Mouse (Mus musculus) heart, adult 18-20 months (tissue): ENCODE measurements around the gene Rsad2. TPM values are rescaled to one million over a fixed set of nuclear protein-coding genes. Genes with fewer than 3 reads are reported as not detected.
"Not testable (repeated sequence)": the region's sequence is repeated elsewhere in the genome, so short reads cannot be mapped to it uniquely, and the experiment has no call there.

ENCODE experiments used
- DNase-seq, 2 experiments: peaks; one replicate each; pipeline ENCODE4 v3.0.0; 2021 to 2022; ENCODE audit warnings: mixed read lengths in 1 of 2
- total RNA-seq, 2 experiments: library from RNA; stranded (reverse); gene quantifications; 2 replicates each; pipeline ENCODE4 v1.2.3; 2021

Rsad2 gene
- total RNA-seq, 2 experiments from 2014 or later, result 5.8 to 7.8 TPM

DNA sequence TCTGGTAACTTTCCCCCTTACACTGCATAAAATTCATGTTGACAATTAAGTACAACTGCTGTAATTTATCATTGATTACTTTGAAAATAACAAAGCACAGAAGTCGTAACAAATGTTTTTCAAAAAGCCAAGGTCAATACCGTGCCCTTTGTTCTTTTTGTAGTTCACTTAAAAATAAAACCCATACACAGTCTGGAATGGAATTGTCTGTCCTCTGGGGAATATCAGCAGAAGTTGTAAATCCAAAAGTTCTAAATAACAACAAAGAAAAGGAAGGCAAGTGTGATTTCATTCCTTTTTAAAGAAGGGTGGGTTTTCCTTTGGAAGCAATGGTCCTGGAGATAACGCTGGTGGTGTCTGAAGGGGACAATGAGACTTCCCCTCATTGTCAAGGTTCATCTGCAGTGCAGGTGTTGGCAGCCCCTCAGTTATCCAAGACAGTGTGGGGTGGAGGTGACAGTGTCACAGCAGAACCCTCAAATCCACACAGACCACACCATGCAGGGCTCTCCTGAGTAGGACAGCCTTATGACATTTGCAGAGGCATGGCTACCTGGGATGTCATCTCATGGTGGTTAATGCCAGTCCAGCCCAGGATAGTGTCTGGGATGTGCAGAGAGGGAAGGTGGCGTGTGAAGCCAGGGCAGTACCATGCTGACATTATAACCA lies 9.7 kb downstream of the Rsad2 start:
- DNase-seq, result no peak

DNA sequence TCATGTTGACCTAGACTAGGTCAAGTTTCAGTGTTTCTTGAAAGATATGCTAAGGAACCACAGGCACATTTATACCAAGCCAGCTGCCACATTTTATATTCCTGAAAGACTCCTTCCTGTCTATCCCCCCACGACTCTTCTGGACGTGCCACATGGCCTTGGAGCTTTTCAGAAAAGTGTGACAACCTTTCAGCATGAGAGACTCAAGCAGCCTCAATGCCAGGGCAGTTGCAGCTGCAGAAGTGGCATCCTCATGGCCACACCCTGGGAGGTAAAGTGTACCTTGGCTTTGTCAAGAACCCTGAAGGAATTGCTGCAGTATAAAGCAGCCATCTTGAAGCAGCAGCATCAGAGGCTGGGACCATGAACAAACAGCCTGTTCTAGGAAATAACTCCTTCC lies 11.7 kb downstream of the Rsad2 start:
- no peak for DNase-seq

DNA sequence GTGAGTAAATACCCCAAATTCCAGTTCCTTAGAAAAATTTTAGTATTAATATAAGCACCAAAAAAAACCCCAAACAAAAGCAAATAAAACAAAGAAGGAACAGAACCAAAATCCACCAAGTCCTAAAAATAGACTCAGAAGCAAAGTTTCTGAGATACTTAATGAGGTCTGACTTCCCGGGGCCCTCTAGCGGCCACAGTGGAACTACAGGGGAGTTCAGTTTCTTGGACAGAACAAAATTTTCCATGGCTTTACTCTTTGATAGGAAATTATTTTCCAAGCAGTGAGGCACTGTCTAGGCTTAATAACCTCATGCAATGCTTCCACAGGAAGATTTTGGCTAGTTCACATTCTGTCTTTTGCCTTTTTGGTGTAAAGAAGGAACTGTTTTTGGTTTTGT lies 12.2 kb downstream of the Rsad2 start:
- DNase-seq, result peak; percentile 81 to 96

DNA sequence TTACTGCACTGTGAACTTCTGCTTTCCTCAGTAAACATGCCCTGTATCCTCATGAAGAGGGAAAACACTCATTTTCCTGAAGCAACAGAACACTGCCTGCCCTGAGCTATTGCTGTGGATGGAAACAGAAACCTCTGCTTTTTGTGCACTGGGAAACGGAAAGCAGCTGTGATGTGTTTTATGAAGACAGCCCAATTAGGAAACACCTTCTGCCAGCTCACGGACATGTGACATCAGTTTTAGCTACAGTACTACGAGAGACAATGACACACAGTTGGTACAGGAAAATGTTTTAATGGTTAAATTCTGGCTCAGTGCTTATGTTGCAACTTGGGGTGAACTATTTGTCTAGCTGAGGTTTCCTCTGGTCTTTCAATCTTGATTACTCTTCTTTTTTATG lies 16.9 kb downstream of the Rsad2 start:
- DNase-seq, result peak in 1 of 2 experiments; percentile 53

DNA sequence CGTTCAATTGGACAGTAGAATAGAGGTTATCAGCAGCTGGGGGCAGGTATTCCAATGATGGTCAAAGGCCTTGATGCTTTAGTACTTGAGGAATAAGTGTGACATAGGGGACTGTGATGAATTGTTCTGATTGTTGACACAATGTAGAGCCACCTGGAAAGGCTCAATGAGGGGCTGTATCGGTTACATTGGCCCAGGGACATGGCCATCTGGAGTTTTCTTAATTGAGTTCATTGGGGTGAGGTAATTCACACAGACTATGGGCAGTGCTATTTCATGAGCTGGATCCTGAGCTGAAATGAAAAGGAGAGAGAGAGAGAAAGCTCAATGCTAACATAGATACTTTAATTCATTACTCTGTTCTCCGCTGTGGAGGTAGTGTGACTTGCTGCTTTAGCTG lies 18.3 kb downstream of the Rsad2 start:
- no peak for DNase-seq

DNA sequence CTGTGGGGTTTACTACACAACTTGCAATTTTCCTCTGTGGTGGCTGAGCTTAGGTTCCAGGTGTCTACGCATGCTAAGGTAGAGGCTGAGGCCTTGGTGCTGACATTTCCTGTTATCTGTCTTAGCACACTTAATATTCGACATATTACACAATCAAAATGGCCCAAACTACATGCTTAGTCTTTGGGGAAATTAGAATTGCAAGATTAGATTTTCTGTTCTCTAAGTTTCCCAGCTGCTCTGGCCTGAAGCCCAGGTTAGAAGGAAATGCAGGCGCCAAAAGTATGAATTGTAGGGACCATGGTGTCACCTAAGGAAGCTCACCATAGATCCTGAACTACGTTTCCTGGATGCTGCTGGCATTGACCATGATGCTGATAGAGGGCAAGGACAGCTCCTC lies 19.9 kb downstream of the Rsad2 start:
- DNase-seq, result peak; percentile 69 to 80

DNA sequence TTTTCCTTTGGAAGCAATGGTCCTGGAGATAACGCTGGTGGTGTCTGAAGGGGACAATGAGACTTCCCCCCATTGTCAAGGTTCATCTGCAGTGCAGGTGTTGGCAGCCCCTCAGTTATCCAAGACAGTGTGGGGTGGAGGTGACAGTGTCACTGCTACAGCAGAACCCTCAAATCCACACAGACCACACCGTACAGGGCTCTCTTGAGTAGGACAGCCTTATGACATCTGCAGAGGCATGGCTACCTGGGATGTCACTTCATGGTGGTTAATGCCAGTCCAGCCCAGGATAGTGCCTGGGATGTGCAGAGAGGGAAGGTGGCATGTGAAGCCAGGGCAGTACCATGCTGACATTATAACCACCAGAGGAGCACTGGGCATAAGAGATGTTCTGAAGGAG lies 27.5 kb downstream of the Rsad2 start:
- DNase-seq, result not testable (repeated sequence)

DNA sequence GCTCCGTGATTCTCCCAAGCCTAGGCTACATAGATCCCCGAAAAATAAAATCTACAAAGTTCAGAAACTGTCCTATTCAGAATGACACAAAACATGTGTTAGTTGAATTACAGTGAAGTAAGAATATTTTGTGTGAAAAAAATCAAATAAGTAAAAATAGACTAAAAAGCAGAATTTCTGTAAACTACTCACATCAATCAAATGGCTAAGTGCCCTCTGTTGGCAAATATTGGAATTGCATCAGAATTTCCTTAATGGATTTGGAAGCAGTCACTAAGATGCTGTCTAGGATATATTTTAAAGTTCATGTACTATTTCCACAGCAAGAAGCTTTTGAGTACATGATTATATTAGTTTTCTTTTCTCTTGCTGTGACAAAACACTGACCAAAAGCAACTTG lies 31.4 kb downstream of the Rsad2 start:
- DNase-seq, result peak in 1 of 2 experiments; percentile 74

DNA sequence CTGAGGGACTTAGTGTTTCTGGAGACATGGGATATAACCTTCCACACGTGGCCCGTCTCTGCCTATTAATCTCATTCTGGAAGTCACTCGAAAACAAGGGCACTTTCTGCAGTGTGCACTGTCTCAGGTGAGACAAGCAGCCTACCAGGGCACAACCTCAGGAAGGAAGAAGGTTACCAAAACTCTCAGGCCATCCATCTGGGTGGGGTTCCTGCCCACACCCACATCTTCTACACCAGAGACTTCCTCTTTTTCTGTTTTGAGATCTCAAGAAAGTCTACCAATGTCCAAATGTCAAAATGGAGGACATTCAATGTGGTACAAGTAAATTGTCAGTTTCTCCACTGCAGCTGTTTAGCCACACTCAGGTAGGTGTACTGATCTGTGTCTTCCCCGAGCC lies 37.9 kb downstream of the Rsad2 start:
- no peak for DNase-seq

DNA sequence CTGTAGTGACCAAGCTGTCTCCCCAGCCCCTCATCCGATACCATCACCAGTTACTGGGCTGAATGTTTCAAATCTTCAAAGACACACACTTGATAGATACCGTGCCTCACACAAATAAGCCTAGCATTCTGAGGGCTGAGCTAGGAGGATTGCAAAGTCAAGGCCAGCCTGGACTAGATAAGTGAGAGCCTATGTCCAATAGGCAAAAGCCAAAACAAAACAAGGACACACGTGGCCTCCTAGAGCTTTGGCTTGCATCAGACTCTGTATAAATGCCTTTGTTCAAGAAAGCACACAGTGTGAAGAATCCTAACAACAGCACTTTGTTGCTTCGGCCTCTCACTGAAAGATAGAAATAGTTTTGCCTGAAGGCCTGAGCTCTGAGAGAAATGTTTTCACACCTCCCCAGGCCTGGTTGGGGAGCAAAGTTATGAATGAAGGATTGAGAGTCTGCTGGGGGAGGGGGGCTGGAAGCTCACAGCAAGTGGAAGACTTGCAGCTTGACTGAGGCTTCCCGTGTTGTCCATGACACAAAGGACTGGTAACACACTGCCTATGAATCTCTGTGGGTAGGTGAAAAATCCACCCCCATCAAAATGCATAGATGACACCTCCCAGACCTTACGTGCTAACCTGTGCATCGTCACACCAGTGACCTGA lies 39.5 kb downstream of the Rsad2 start:
- no peak for DNase-seq

DNA sequence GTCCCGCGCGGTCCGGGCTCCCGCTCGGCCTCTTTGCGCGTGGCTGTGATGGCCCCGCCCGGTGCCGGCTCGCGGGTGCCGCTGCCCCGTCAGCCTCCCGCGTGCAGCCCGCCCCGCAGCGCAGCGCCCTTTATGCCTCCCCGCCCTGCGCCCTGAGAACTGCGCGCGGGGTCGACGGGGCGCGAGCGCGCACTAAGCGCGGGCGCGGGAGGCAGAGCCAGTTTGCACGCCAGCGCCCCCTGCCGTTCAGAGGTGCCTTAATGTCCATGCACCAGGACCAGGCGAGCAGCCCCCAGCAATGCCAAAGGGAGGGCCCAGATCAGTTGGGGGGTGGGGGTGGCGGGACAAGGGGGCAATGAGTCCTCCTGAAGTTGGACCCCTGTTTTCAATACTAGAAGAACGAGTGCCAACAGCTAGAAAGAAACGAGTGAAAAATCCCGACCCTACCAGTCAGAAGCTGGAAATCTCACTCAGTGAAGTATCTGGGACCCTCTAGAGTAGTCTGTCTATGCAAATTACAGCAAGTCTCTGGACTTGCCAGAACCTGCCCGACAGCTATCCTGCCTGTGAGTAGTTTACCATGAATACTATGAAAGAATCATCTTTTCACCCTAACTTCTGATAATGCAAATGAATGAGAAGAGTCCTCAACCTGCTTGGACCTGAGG lies 41.0 kb downstream of the Rsad2 start, which contains the start of gene Rnf144a:
Gene Rnf144a (minus strand): TSS at position 151 of the 668 bp plus-strand sequence.
- DNase-seq, result peak; percentile 91 to 97

DNA sequence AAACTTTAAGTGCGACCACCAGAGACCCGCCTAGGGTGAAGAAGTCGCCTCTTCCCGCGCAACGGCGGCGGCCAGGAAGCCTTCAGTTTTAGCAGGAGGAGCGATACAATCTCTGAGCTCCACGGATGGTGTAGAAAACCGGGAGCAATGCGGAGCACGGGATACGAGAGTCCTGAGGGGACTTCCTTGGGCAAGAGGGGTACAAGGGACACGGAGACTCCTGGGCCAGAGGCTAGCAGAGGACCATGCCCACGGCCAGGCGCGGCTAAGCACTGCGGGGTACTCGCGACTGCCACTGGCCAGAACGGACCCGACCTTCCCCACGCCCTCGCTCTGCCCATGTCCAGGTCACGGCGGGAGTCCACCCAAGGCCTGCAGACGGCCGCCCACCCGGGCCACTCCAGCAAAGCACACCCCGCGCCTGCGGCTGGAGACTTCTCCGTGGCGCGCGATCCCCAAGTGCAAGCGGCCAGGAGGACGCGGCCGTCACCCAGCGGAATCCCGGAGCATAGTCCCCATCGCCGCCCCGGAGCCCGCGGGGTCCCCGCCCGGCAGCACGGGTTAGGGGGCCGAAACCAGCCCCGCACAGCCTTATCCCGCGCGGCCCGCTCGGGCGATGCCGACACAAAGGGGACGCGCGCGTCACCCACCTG lies 41.7 kb downstream of the Rsad2 start:
- DNase-seq, result peak; percentile 38 to 64

DNA sequence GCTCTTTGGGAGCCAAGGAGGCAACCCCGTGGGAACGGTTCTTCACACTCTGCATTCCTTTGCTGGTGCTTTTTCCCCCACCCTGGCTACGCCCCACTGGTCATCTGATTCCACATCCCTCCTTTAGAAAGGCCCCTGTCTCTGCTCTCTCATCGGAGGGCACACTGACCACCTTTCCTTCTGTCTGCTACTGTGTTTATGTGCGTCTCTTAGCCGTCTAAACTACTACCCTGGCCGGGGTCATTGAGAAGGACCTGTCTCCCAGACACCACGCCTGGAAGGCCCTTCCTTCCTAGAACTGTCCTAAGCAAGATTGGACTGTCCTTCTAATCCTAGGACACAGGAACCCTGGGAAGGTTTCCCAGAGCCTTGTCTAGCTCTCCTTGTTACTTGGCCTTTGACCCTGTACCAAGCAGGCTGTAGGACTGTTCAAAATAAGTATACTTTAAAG lies 42.3 kb downstream of the Rsad2 start:
- DNase-seq, result peak; percentile 55 to 65

DNA sequence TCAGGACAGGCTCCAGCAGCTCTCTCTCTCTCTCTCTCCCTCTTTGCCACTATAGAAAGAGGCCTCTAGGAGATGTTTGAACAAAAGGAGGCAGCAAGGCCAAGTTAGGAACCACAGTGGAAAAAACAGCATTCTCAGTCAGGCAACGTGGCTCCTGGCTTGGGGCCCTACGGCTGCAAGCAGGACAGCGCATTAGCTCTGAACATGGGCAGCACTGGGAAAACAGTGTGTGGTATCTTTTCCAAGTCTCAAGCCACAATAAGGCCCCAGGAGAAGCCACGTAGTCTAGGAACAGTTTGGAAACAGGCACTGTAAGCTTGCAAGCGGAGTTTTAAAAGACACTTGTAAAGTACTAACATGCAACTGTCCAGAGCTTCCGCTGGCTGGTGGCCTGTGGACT lies 43.5 kb downstream of the Rsad2 start:
- DNase-seq, result peak; percentile 55 to 62

DNA sequence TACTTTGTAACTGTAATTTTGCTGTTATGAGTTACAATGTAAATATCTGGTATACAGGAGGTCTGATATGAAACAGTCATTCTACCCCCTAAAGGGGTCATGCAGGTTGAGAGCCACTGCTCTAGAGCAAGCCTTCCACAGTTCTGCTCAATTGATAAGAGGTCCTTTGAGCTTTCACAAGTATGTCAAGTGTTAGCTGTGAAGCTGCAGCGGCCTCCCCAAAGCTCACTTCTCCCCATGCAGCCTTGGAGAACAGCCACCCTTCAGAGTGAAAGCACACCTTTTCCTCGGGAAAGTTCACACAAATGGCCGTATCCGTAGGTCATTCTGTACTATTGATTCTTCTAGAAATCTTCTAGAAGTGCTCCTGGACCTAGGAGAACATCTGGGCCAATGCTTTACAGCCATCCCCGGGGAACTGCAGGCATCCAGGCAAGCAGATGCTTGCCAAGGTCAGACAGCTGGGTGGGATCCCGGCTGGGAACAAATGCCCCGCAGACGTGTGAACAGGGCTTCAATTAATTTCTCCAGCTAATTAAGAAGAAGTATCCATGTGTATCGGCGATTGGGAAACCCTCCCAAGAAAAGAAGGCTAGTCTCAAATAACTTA lies 44.3 kb downstream of the Rsad2 start:
- peak; percentile 28 to 52 for DNase-seq

DNA sequence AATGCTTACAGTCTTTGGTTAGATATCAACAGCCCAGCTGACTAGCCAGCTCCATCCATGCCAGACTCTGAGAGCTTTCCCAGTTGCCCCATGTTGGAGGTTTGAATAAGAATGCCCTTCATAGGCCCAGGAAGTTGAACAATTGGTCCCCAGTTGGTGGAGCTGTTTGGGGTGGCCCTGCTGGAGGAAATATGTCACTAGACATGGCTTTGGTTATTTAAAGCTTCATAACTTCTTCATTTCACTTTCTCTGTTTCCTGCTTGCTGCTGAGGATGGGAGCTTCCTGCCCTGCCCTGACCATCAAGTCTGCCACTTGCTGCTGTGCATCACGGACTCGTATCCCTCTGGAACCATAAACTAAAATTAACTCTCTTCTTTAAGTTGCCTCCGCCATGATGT lies 45.8 kb downstream of the Rsad2 start:
- no peak for DNase-seq

DNA sequence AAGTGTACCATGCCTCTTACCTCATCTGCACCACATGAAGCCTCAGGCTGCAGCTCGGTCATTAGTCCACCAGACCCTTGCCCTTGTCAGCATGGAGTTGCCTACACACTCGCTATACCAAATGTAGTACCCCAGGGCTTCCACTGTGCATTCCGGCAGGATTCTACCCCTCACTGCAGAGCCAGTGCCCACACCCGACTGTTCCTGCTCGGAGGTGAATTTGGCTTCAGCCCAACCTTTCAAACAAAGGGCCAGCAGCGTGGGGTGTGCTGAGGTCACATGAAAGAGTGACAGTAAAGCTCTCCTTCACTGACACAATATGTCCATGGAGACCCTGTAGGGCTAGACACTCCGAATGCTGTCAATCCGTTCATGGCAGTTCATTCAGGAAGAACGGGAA lies 47.5 kb downstream of the Rsad2 start:
- no peak for DNase-seq

DNA sequence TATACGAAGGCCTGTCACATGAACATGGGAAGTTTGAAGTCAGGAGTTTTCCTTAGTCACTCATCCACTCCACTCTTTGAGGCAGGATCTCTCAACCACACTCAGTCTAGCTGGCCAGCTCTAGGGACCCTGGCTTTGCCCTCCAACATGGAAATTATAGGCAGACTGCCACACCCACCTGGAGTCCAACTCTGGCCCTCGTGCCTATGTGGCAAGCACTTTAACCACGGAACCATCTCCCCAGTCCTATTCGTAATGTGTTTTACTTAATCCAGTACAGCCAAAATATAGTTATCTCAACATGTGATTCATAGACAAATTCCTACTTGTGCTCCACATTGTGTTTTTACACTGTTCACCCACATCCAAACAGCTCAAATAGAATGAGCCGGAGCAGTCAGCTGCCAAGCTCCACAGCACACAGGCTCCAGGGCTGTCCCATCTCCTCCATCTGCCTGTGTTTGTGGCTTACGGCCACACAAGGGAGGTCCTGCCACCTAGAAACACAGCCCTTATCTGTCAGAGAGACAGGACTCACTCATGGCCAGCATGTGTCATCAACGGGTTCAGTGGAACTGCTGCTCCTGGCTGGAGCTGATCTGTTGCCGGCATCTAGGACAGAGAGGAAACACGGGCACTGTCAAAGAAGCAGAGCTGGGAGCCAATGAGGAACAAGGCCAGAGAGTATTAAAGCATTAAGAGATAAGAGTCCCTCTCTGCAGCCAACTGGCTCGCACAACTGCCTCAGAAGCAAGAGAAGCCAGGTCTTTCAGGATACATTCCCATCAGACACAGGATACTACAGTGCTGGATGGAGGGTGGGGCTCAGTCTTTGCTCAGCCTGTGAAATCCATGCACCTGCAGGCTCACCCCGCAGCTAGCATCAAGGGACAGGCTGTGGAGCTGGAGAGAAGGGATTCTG lies 51.2 kb downstream of the Rsad2 start:
- DNase-seq, result peak; percentile 81 to 91

DNA sequence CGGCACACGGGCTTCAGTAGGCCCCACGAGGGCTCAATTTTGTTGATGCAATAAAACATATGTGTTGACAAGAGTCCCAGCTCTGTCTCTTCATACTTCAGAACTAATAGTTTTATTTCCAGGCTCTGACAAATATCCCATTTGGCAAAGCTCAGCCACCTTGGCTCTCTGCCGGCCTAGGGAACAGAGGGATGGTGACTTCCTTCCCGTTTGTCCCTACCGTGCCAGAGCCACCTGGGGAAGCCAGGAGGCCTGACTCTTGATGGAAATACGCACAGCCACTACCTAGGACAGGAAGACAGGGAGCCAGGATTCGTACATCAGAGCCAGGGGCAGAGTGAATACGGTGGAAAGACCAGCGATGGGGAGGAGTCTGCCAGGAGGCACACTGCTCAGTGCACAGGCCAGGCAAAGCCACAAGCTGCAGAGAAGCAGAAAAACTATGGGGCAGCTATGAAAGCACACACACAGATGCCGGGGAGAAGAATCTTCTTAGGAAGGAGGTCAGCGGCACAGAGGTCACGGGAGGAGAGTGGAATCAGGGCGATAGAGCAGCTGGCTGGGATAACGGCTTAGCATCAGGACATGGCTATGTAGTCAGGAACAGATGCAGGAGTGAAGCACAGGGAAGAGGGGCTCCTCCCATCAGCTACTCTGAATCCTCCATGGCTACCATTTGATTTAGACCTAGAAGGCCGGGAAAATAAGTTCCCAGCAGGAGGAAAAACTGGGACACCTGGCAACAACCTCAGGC lies 52.7 kb downstream of the Rsad2 start:
- peak; percentile 79 to 82 for DNase-seq

DNA sequence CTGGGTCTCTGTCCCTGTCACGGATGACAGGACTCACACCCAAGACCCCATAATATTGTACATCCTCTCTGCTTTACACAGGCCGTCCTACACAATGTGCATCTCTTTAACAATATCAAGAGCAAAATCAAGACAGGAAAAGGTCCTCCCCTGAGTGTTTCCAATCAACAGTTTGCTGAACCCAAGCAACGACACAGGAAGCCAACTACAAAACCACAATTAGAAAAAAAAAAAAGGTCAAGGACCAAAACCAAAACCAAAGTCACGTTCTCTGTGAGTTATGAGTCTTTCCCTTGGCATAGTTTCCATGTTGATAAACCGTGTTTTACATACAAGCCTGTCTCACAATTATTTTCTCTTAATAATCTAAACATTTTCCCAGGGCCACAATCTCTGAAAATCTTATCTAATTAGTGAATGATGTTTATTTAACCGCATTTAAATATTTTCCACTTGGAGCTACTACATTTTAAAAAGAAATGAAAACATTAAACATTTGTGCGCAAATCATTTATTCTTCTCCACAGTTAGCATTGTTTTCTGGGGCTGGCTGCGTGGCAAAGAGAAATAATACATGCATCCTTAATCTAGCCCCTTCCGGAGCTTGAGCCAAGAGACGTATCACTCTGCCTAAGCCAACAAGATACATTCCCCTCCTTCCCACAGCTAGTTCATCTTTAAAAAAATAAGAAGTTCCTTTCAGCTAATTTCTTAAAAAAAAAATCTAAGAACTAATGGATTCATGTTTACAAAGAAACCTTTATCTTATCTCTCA lies 54.4 kb downstream of the Rsad2 start:
- DNase-seq, result peak; percentile 41 to 64
